Mouse (Mus musculus) thymus, postnatal 25 days (tissue): ENCODE measurements around the gene 0610009B22Rik.
"Not testable (repeated sequence)": the region's sequence is repeated elsewhere in the genome, so short reads cannot be mapped to it uniquely, and the experiment has no call there.

ENCODE experiments used
- DNase-seq: peaks from one replicate; pipeline ENCODE4 v3.0.0; 2022

0610009B22Rik gene

DNA sequence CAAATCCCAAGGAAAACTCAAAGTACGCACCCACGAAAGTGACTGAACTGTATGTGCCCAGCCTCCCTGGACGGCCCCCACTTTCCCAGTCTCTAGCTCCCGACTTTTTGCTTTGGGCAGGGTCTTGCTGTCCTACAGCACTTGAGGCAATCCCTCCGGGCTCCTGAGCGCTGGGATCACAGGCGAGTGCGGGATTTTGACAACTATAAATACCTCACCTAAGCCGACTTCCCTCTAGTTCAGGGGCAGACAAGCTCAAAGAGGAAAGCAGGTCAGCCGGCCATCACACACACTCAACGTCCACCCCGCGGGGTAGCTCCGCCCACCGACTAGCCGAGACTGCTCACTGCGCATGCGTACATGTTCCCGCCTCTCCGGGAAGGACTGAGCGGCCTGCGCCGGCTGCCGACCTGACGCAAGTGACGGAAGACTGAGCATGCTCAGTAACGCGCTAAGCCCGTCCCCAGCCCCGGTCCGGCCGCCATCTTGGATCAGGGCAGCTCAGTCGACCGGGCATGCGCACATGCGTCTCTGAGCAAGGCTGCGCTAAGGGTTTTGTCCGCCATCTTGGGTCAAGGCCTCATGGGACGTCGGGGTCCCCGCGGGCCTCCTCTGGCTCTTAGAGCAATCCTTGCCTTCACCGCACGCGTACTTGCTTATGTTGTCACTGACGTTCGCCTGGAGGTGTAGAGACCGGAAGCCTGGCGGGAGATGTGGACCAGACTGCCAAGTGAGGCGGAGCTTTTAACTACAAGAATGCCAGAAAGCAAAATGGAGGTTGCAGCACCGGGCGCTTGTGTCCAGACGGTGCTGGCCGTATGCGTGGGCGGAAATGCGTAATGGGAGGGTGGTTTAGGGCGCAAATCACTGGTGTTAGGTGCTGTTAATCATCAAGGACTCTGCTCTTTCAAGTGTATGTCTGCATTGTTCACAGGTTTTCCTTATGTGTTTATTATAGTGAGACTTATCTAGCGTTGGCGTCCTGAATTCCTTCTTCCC is at the start of gene 0610009B22Rik:
0610009B22Rik (minus strand) TSS at position 545 of the 999 bp plus-strand sequence.
- DNase-seq = peak; percentile 99

DNA sequence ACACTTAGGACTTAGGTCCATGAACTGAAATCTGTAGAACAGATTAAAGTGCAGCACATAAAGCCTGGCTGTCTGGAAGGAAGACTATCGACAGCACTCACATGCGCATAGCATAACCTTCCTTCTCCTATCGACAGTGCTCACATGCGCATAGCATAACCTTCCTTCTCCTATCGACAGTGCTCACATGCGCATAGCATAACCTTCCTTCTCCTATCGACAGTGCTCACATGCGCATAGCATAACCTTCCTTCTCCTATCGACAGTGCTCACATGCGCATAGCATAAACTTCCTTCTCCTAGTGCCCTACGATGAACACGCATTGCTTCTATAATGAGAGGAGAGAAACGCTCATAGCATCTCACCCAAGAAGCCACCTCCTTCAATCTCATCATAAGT is 45.5 kb upstream of the 0610009B22Rik start:
- not testable (repeated sequence) for DNase-seq

DNA sequence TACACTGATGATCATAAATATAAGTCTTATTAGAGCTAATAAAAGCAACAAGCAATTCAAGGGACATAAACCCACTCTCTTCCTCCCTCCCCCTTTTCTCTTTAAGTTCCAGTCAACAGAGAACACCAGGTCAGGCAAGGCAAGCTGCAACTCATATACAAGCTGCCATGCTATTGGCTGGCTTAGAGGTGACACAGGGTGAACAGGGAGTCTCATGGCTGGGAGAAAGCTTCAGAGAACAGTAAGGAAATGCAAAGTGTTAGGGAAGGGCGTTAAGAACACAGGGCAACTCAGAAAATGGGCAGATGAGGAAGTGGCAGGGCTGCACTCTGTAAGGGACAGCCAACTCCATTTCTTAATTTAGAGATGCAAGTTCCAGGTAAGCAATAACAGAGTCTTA is 44.2 kb upstream of the 0610009B22Rik start:
- no peak for DNase-seq

DNA sequence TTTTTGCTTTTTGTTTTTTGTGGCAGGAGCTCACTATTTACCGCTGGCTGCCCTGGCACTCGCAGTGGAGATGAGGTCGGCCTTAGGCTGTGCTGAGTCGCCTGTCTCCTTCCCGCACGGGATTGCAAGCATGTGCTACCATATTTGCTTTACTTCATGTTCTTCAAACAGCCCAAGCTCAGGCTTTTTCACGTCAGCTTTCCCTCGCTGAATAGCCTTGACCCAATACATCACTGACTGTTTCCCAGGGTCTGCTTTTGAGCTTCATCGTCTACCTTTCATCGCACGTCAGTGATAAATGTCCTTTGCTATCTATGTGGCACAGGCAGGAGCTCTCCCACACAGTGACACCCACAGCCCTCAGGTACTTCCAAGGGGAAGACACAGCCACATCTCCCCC is 32.4 kb upstream of the 0610009B22Rik start:
- no peak for DNase-seq

DNA sequence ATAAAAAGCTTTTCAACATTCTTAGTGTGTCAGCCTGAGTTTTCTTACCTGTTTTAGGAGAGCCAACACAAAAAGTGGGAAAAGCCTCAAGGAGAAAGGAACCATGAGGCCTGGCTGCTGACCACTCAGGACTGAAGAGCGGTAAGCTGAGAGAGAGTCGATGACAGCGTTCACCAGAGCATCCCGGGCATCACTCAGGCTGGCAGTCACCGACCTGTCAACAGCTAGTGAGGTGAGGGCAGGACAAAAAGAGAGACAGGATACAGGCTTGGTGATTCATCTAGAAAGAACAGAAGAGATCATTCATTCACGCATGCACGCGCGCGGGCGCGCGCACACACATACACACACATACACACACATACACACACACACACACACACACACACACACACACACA is 18.4 kb upstream of the 0610009B22Rik start:
- DNase-seq = no peak

DNA sequence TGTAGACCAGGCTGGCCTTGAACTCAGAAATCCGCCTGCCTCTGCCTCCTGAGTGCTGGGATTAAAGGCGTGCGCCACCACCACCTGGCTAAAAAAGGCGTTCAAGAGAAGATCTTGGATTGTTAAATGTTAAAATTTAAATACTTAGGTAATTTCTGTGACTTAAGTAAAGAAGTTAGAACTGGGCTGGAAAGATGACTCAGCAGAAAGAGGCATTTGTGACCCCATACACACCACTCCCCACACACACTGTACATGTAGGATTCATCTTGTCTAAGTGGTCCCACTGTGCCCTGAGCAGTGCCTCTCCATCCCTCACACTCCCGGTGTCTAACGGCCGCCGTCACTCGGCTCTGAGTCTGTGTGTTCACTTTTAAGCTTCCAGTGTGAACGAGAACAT is 17.8 kb upstream of the 0610009B22Rik start:
- DNase-seq = no peak

DNA sequence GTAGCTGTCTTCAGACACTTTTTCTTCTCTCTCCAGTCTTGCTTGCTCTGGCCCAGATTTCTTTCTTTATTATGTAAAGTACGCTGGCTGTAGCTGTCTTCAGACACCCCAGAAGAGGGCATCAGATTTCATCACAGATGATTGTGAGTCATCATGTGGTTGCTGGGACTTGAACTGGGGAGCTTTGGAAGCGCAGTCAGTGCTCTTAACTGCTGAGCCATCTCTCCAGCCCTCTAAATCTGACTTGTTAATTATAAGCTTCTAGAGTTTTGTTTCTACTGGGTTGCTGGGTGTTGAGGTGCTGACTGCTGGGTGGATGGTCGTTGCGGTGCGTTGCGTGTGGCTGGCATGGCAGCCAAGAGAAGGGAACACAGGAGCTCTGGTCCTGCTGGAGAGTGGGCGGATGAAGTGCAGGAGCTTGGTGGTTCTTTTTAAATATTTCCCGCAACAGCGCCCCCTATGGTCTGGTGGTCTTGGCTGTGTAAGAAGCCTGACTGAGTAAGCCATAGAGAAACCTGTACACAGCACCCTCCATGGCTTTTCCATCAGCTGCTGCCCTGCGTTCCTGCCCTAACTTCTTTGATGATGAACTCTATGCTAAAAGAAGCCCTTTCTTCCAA is 14.8 kb upstream of the 0610009B22Rik start:
- peak; percentile 30 for DNase-seq

DNA sequence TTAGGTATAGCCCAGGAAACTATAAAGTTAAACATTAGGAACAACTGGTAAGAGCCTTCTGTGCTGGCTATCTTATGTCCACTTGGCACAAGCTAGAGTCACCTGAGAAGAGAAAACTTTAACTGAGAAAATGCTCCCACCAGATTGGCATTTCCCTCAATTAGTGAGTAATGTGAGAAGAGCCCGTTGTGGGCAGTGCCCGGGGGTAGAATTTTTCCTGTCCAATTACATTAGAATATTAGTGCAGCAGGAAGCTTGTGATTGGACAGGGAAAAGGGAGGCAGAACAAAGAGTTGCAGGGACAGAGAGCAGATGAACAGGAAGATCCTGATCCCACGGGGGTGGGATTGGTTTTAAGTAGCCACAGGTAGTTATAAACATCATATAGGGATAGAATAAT is 14.2 kb upstream of the 0610009B22Rik start:
- DNase-seq = no peak

DNA sequence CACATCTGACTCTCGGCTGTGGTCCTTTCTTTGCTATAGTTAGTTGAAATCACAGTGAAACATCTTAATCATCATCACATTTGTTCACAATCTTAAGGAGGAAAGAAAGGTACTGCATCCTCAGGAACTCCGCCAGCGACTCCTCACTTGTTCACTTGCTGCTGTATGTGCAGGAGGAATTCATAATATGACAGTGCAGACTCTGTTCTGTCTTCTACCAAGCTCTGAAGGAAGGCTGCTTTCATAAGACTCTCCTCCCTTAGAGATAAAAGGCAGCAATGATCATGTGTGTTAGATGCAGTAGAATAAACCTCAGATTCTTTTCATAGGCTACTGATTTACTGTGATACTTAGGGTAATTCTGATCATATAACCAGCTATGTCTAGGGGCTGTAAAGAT is 6.3 kb upstream of the 0610009B22Rik start:
- no peak for DNase-seq

DNA sequence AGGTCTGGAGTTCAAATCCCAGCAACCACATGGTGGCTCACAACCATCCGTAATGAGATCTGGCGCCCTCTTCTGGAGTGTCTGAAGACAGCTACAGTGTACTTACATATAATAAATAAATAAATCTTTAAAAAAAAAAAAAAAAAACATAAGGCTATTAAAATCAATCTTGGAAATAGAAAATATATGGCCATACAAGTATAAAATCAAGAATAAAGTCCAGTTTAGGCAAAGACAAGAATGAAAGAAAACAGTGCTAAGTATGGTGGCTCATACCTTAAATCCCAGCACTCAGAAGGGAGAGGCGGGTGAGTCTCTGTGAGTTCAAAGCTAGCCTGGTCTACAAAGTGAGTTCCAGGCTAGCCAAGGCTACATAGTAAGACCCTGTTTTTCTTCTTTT is 1.9 kb upstream of the 0610009B22Rik start:
- not testable (repeated sequence) for DNase-seq

DNA sequence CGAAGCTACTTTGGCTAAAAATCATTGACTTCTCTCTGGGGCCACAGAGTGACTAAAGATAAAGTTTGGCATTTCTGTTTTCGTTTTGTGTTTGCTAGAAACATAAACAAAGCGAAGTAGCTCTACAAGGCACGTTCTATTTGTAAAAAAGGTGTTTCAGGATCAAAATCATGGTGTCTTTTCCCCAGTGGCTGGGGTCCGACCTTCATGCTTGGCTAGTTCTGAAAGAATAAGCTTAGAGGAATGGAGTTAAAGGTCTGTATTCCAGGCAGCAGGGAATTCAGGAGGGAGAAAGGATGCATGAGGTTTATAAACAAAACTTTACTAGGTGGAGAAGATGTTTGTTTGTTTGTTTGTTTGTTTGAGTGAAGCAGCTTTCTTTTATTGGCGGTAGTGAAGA is 669 bp upstream of the 0610009B22Rik start:
- DNase-seq = no peak

DNA sequence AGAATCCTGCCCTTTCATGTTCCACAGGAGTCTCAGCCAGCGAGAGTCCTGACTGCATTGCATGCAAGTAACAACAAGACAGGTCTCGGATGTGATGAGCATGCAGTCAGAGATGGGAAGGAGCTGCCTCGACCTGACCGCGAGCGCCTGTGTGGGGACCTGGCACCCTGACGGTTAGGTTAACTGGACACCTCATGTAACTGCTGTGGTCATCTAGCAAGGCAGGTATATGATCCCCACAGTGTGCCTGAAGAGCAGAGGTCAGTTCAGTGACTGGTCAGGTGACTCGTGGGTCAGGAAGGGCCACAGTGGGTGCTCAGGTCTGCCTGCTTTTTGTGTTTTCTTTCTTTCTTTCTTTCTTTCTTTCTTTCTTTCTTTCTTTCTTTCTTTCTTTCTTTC is 6.7 kb downstream of the 0610009B22Rik start:
- DNase-seq = no peak

DNA sequence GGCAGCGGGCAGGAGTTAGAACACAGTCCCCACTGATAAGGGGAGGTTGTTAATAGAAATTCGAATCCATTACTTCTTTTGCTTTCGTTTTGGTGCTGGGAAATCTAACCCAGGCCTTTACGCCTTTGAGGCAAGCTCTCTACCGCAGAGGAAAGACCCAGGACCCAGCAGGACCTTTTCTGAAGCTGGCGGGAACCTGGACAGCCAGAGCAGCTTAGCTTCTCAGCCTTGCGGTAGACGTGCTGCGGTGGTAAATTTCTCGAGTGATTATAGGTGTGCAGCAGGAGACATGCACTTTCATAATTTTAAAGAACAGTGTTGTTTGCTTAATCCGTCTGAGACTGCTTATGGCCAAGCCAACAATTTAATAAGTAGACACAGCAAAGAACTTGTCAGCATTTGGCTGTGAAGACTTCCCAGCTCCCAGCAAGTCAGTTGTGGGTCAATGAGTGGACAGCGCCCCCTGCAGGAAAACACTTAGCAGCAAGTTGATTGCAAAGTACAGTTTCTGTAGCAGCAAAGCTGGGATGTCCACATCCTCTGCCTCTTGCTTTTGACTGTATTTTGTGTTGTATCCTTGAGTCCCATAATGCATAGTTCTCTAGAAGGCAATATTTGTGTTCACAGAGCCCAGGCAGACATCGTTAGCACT is 7.2 kb downstream of the 0610009B22Rik start:
- DNase-seq = peak; percentile 90

DNA sequence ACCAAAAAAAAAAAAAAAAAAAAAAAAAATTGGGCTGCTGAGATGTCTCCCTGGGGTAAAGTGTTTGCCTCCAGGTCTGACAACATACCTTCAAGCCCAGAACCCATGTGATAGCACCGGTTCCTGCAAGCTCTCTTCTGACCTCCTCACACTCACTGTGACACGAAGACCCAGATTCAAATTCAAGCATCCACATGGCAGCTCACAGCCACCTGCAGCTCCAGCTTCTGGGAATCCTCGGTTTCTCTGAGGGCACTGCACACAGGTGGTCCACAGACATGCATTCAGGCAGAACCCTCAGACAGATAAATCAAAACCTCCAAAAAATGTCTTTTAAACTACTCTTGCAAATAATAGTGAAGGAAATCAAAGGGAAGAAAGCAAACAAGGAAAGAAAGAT is 9.2 kb downstream of the 0610009B22Rik start:
- DNase-seq = no peak

DNA sequence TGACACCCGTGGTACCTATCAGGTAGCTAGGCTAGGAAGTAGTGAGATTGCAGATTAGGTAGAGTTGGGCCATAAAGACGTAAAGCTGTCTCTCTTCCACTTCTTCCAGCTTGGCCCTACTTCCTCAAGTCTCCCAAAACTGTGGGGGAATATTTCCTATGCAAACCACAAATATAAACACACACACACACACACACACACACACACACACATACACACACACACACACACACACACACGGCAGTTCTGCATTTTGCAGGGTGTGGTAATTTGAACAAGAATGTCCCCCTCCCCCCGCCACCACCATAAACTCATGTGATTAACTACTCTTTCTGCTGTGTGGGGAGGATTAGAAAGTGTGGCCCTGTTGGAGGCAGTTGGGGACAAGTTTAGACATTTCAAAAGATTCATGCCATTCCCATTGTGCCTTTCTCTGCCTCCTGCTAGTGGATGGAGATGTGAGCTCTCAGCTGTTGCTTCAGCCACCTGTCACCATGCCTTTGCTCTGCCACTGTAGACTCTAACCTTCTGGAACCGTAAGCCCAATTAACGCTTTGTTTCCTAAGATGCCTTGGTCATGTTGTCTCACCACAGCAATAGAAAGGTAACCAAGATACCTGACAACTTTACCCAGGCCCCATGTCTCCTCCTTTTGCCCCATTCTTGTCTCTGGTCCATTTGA is 10.8 kb downstream of the 0610009B22Rik start:
- DNase-seq = no peak

DNA sequence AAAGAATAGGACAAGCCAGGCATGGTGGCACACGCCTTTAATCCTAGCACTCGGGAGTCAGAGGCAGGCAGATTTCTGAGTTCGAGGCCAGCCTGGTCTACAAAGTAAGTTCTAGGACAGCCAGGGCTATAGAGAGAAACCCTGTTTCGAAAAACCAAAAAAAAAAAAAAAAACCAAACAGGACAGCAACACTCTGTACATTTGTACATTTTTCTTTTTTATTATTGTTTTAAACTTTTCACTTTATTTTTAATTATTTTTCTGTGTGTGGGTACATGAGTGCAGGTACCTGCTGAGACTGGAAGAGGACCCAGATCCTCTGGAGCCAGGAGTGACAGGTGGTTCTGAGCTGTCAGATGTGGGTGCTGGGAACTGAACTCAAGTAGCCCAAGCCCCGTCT is 13.3 kb downstream of the 0610009B22Rik start:
- DNase-seq = no peak

DNA sequence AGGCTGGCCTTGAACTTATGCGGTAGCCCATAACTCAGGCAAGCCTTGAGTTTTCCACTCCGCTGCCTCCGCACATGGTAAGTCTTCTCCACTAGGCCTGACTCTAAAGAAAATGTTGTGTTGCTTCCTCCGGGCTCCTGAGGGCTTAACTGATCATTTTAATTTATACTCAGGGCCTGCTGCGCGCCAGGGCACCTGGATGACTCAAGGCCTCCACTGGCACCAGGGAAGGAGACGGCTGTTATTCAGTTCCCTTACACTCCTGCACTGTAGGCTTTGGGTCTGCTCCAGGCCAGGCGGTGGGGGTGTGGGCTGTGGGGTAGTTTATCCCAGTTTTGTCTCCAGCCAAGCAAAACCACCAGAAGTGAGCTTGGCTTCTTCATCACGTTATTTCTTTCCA is 15.4 kb downstream of the 0610009B22Rik start:
- DNase-seq = no peak

DNA sequence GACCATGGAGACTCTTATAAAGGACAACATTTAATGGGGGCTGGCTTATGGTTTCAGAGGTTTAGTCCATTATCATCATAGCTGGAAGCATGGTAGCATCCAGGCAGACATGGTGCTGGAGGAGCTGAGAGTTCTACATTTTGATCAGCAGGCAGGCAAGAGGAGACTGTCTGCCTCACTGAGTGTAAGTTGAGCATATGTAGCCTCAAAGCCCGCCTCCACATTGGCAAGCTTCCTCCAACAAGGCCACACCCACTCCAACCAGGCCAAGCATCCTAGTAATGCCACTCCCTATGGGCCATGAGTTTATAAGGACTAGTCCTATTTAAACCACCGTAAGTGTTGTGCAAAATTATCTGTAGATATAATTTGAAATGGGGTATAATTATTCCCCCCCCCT is 17.3 kb downstream of the 0610009B22Rik start:
- no peak for DNase-seq

DNA sequence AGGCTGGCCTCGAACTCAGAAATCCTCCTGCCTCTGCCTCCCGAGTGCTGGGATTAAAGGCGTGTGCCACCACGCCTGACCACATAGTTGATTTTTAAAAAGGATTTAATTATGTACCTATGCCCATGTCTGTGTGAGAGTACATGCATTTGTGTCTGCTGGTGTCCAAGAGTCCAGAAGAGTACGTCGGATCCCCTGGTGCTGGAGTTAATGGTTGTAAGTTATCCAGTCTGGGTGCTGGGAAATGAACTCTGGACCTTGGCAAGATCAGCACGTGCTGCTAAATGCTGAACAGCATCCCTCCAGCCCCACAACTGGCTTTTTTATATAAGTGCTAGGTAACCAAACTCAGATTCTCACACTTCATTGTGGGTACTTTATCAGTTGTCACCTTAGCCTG is 17.8 kb downstream of the 0610009B22Rik start:
- no peak for DNase-seq

DNA sequence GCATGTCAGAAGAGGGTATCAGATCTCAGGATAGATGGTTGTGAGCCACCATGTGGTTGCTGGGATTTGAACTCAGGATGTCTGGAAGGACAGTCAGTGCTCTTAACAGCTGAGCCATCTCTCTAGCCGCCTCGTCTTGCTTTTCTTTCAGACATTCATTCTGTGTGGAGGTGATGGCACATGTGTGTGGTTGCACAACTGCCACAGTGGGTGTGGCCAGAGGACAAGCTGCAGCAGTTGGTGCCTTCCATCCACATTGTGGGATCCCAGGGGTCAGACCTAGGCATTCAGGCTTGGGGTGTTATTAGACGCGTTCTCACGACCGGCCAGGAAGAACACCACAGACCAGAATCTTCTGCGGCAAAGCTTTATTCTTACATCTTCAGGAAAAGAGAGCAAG is 23.9 kb downstream of the 0610009B22Rik start:
- DNase-seq = not testable (repeated sequence)

DNA sequence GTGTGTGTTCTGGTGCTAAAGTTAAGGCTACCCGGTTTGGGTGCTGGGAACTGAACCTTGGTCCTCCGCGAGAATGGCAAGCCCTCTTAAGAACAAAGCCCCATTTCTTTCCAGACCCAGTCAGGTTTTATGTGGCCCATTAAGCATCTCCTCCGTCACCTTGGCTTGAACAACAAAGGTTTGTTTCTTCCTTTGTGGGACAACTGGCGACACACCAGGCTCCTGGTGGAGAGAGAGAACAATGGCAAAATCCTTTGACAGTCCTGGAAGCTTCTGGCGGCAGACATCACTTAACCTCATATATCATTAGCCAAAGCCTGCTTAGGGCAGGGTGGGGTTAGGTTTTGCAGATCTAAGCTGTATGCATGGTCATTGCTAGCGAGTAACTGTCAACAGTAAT is 26.0 kb downstream of the 0610009B22Rik start:
- DNase-seq = no peak

DNA sequence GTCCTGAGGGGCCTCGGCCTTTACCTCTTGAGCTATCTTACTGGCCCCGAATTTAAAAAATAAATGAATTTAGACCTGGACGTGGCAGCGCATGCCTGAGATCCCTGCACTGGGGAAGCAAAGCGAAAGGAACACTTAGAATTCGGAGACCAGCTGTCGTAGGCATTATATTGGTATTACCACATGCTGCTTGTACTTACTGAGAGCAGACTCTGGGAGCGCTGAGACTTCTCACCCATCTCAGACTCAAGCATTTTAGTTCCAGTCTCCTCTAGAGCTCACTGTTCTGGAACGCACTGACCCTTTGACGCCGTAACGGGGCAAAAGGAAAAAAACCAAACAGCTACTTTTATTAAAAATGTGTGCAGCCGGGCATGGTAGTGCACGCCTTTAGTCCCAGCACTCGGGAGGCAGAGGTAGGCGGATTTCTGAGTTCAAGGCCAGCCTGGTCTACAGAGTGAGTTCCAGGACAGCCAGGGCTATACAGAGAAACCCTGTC is 26.8 kb downstream of the 0610009B22Rik start:
- DNase-seq = no peak

DNA sequence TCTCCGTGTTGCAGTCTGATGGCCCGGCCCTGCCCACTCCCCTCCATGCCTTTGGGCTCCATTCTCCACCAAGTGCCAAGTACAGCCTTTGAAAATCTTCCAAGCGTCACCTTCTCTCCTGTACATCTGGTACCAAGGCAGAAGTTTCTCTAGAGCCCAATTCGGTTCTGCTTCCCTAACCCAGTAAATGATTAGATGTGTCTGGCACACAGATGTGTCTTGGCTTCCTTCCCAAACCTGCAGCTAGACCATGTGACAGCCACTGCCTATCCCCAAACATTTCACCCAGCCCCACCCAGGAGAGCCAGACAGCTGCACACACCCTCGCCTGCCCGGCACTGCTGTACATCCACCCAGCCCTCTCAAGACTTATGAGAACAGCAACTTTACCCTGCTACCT is 30.0 kb downstream of the 0610009B22Rik start:
- peak; percentile 35 for DNase-seq
